Mouse (Mus musculus) heart, postnatal 0 days (tissue): Measurements from ENCODE around the gene Nrxn2. TPM values are rescaled to one million over a fixed set of nuclear protein-coding genes. Genes with fewer than 3 reads are reported as not detected.

Experiments used
- ATAC-seq: fragments of 200-750 bp; cut with Nextera tagmentation; 2 replicates; pipeline ENCODE4 v1.8.0; 2017; ENCODE audit warnings: low read depth, moderate number of reproducible peaks, moderate library complexity; ENCODE audit not compliant: insufficient read depth
- DNase-seq: peaks from one replicate; pipeline ENCODE4 v3.0.0-alpha.2; 2016; ENCODE audit warnings: low spot score
- H3K27ac ChIP-seq: fragments of 300-500 bp; sonication (generic); 2 replicates; pipeline ENCODE4 v1.5.1; 2014; ENCODE audit warnings: low read depth, mild to moderate bottlenecking
- H3K27me3 ChIP-seq: fragments of 300-500 bp; sonication (generic); 2 replicates; pipeline ENCODE4 v1.6.1; 2014; ENCODE audit warnings: low read length, mixed read lengths; ENCODE audit not compliant: control insufficient read depth, insufficient read depth
- H3K36me3 ChIP-seq: fragments of 300-500 bp; sonication (generic); replicated peaks from 2 replicates; pipeline ENCODE4 v1.6.1; 2014; ENCODE audit warnings: low read length, mixed read lengths; ENCODE audit not compliant: control insufficient read depth, insufficient read depth
- H3K4me1 ChIP-seq: fragments of 300-500 bp; sonication (generic); 2 replicates; pipeline ENCODE4 v1.6.1; 2014; ENCODE audit warnings: antibody characterized with exemption; ENCODE audit not compliant: control insufficient read depth, insufficient read depth
- H3K4me2 ChIP-seq: fragments of 300-500 bp; sonication (generic); 2 replicates; pipeline ENCODE4 v1.6.1; 2014; ENCODE audit warnings: low read depth, mild to moderate bottlenecking, low read length, moderate library complexity
- H3K4me3 ChIP-seq: fragments of 300-500 bp; sonication (generic); 2 replicates; pipeline ENCODE4 v1.5.1; 2014; ENCODE audit warnings: low read depth, low read length
- H3K9ac ChIP-seq: fragments of 300-500 bp; sonication (generic); replicated peaks from 2 replicates; pipeline ENCODE4 v1.6.1; 2014; ENCODE audit warnings: low read depth, low read length, mixed read lengths
- H3K9me3 ChIP-seq: fragments of 300-500 bp; sonication (generic); replicated peaks from 2 replicates; pipeline ENCODE4 v1.6.1; 2016; ENCODE audit warnings: low read length; ENCODE audit not compliant: control insufficient read depth
- CTCF ChIP-seq: IDR thresholded peaks from 2 replicates; pipeline ENCODE4 v1.5.1; 2016; ENCODE audit warnings: antibody characterized with exemption, control low read depth, low read depth
- EP300 ChIP-seq: IDR thresholded peaks from 2 replicates; pipeline ENCODE4 v1.6.1; 2016; ENCODE audit warnings: antibody characterized with exemption, low read depth
- WGBS: fragments of 180-500 bp; shearing (Covaris S2); extraction: QIAGEN DNeasy Blood & Tissue Kit; methylation state at CpG from one replicate; pipeline ENCODE4 v1.1.7; 2014; 5-methylcytosine and 5-hydroxymethylcytosine counted together
- polyA plus RNA-seq: library from polyadenylated mRNA; unstranded; fragments of >200 nt; fragmentation: Nextera tagmentation; extraction: Ambion mirVana; gene quantifications from 2 replicates; pipeline ENCODE4 v1.2.1, GENCODE M21; 2015
- total RNA-seq: library from RNA; depleted of rRNA; stranded (reverse); fragments of >200 nt; gene quantifications from 2 replicates; pipeline ENCODE4 v1.2.3, GENCODE M21; 2014; ENCODE audit warnings: low replicate concordance

Gene Nrxn2
- total and polyA plus RNA-seq, 2 experiments from 2014 or later, result 0.68 TPM; not detected in 1

DNA sequence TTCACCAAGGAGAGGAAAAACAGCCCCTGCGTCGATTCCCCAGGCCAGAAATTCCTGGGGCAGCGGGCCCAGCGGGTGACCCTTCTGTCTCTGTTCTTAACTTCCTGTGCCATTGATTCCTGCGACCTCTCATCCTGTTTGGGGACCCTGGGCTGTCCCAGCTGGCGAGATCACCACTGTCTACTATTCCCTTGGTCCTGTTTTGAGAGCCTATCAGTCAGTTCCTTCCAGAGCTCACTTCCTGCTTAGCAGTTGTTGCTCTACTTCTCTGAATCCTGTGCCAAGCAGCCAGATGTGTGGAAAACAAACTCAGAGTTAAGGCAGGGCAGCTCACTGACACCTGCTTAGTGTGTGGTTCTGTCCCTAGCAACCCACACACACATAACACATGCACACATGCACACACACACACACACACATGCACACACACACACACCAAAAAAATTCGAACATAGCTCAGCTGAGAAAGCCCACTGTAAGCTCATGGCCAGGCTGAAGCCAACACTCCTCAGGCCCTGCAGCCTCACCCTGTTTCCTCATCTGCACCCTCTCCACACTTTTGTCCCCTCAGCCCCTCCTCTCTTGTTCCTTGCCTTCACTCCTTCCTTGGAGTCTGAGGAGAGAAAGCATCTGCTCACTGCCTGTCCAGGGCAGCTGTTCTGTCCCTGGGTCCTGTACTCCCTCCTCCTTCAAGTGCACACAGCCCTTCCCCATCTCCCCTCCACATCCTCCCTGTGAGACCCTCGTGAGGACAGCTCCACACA is 135.5 kb downstream of the Nrxn2 start:
- H3K9ac ChIP-seq, result no peak overlapping the region
- no peaks in the 10 kb centered on the region for H3K36me3 ChIP-seq
- WGBS, result 23% methylated on average over 8 of the region's 8 CpGs
- 0 out of 2 replicates have a peak overlapping the region, but pooled peaks have one; percentile 18 for H3K27ac ChIP-seq
- no peaks in the 10 kb centered on the region for H3K27me3 ChIP-seq
- ATAC-seq, result peak; percentile 75
- no peaks in the 10 kb centered on the region; the same call in 1 of the 2 replicates for H3K4me1 ChIP-seq
- no peak overlapping the region for H3K4me2 ChIP-seq
- peak; percentile 66 for DNase-seq
- TF ChIP-seq EP300 (no peak), CTCF (no peak)
- no peak overlapping the region for H3K4me3 ChIP-seq
- no peaks in the 10 kb centered on the region for H3K9me3 ChIP-seq

- TF ChIP-seq EP300 (no peak), CTCF (no peak)
- no peak for DNase-seq
- no peaks in the 10 kb centered on the region for H3K27me3 ChIP-seq
- no peaks in the 10 kb centered on the region for H3K4me1 ChIP-seq
- H3K4me3 ChIP-seq, result no peak overlapping the region
- no peak overlapping the region for H3K27ac ChIP-seq
- no peaks in the 10 kb centered on the region for H3K36me3 ChIP-seq
- ATAC-seq, result no peak
- 67% methylated on average over 4 of the region's 4 CpGs for WGBS
- H3K9me3 ChIP-seq, result no peaks in the 10 kb centered on the region
- H3K4me2 ChIP-seq, result no peak overlapping the region
- no peak overlapping the region for H3K9ac ChIP-seq
These were observed 141.0 kb downstream of the Nrxn2 start for GRCm38 (mm10) chr19:6559576-6559975.

DNA sequence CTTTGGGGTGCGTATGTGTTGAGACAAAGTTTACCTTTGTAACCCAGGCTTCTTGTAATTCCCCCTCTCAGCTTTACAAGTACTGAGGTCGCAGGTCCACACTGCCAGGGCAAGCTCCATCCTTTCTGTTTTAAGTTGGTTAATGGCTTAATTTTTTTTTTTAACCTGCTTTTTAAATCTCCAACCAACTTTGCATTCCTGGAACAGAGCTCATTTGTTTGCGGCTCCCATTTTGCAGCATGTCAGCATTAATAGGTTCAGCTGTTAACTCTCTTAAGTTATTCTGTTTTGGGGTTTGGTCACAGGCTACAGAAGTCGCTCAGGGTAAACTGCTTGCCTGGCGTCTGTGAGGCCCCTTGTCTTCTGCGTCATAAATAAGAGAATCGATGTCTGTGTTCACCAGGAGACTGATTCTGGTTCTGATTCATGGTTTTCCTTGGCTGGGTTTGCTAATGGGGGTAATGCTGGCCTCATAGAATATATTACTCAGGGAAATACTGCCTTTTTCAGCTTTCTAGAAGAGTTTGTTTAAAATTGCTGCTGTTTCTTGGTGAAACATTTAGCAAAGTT is 141.8 kb downstream of the Nrxn2 start:
- ATAC-seq (no peak), DNase-seq (no peak)
- Histone ChIP-seq H3K4me1 (no peaks in the 10 kb centered on the region), H3K9me3 (no peaks in the 10 kb centered on the region), H3K36me3 (no peaks in the 10 kb centered on the region), H3K27me3 (no peaks in the 10 kb centered on the region), H3K27ac (no peak overlapping the region), H3K9ac (no peak overlapping the region), H3K4me3 (no peak overlapping the region), H3K4me2 (no peak overlapping the region)
- 76% methylated on average over 7 of the region's 7 CpGs for WGBS
- no peak for TF ChIP-seq EP300
- no peak for TF ChIP-seq CTCF

GRCm38 (mm10) chr19:6565136-6565535 is 146.6 kb downstream of the Nrxn2 start:
- H3K9ac ChIP-seq, result no peak overlapping the region
- 80% methylated on average over 6 of the region's 6 CpGs for WGBS
- H3K27me3 ChIP-seq, result no peaks in the 10 kb centered on the region
- H3K27ac ChIP-seq, result no peak overlapping the region
- DNase-seq (no peak), ATAC-seq (no peak)
- H3K4me1 ChIP-seq, result no peaks in the 10 kb centered on the region
- no peak for TF ChIP-seq CTCF
- TF ChIP-seq EP300, result no peak
- no peak overlapping the region for H3K4me2 ChIP-seq
- H3K4me3 ChIP-seq, result no peak overlapping the region
- H3K9me3 ChIP-seq, result no peaks in the 10 kb centered on the region
- no peaks in the 10 kb centered on the region for H3K36me3 ChIP-seq

DNA sequence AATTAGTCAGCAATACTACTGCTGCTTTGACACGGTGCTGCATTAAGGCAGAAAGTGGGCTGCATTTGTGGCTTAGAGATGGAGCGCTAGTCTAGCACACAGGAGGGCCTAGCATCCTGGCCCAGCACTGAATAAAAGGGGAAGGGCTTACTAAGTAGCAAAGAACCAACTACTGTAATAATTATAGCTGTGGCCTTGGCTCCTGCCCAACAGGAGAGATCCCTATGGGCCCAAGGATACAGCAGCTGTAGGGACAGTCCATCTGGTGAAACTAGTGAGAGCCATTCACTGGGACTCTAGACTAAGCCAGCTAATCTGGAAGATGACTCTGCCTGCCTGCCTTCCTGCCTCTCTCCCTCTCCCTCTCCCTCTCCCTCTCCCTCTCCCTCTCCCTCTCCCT is 147.9 kb downstream of the Nrxn2 start:
- peak; percentile 7 for DNase-seq
- H3K9me3 ChIP-seq, result no peaks in the 10 kb centered on the region
- no peaks in the 10 kb centered on the region for H3K27me3 ChIP-seq
- H3K4me2 ChIP-seq, result no peak overlapping the region
- H3K4me3 ChIP-seq, result no peak overlapping the region
- H3K4me1 ChIP-seq, result no peaks in the 10 kb centered on the region
- 0 out of 2 replicates have a peak, but pooled peaks have one; percentile 27 for ATAC-seq
- H3K9ac ChIP-seq, result no peak overlapping the region
- WGBS, result 70% methylated on average over 2 of the region's 2 CpGs
- TF ChIP-seq EP300 (no peak), CTCF (no peak)
- H3K27ac ChIP-seq, result no peak overlapping the region
- no peaks in the 10 kb centered on the region for H3K36me3 ChIP-seq
